Mouse (Mus musculus): Measurements from ENCODE around the gene Gm21698. TPM values are rescaled to one million over a fixed set of nuclear protein-coding genes. Genes with fewer than 3 reads are reported as not detected.

Gm21698 gene
- polyA plus RNA-seq, 1 experiment from 2014 or later, result not detected

Other genes with a start within 250 kb of the Gm21698 start
- 7.7 and 7.9 TPM in 2 replicates for gene Actr3b, start 228.7 kb downstream of the Gm21698 start, polyA plus RNA-seq (2016; fragmentation: Nextera tagmentation; extraction: Ambion mirVana)
- gene Gm21663, start 46.3 kb downstream of the Gm21698 start, polyA plus RNA-seq (2016; fragmentation: Nextera tagmentation; extraction: Ambion mirVana), result not detected in 2 replicates
- 0.12 TPM in 1 of 2 replicates, not detected in the other for gene Gm21671, start 34.2 kb downstream of the Gm21698 start, polyA plus RNA-seq (2016; fragmentation: Nextera tagmentation; extraction: Ambion mirVana)
- not detected in 2 replicates for gene Gm21680, start 16.0 kb downstream of the Gm21698 start, polyA plus RNA-seq (2016; fragmentation: Nextera tagmentation; extraction: Ambion mirVana)
- gene Gm1979, start 16.1 kb upstream of the Gm21698 start, polyA plus RNA-seq (2016; fragmentation: Nextera tagmentation; extraction: Ambion mirVana), result 0.10 TPM in 1 of 2 replicates, not detected in the other
- 0.09 TPM in 1 of 2 replicates, not detected in the other for gene Gm5862, start 34.3 kb upstream of the Gm21698 start, polyA plus RNA-seq (2016; fragmentation: Nextera tagmentation; extraction: Ambion mirVana)
- 0.17 TPM in 1 of 2 replicates, not detected in the other for gene Speer4a, start 50.9 kb upstream of the Gm21698 start, polyA plus RNA-seq (2016; fragmentation: Nextera tagmentation; extraction: Ambion mirVana)
- gene Gm7347, start 69.9 kb upstream of the Gm21698 start, polyA plus RNA-seq (2016; fragmentation: Nextera tagmentation; extraction: Ambion mirVana), result not detected in 2 replicates
- gene Gm10471, start 100.6 kb upstream of the Gm21698 start, polyA plus RNA-seq (2016; fragmentation: Nextera tagmentation; extraction: Ambion mirVana), result 0.08 TPM in 1 of 2 replicates, not detected in the other
- 0.13 TPM in 1 of 2 replicates, not detected in the other for gene 5031410I06Rik, start 116.7 kb upstream of the Gm21698 start, polyA plus RNA-seq (2016; fragmentation: Nextera tagmentation; extraction: Ambion mirVana)
- gene Gm10220, start 132.8 kb upstream of the Gm21698 start, polyA plus RNA-seq (2016; fragmentation: Nextera tagmentation; extraction: Ambion mirVana), result 0.09 TPM in 1 of 2 replicates, not detected in the other

Measured in midbrain, embryonic 12.5 days (tissue).